Mouse (Mus musculus) ES-E14 (cell line): Measurements from ENCODE around the gene Galns. TPM values are rescaled to one million over a fixed set of nuclear protein-coding genes. Genes with fewer than 3 reads are reported as not detected.
A peak's percentile ranks its signal among the peaks of the same experiment; 100 is the strongest.

ENCODE experiments used
- DNase-seq: peaks from one replicate; pipeline ENCODE4 v3.0.0-alpha.2; 2013; ENCODE audit warnings: low read depth, low spot score
- H3K27ac ChIP-seq: 2 replicates; pipeline ENCODE4 v1.5.1; 2012; ENCODE audit warnings: low read depth, mild to moderate bottlenecking, low read length, moderate library complexity, mixed read lengths; ENCODE audit not compliant: poor library complexity, insufficient read depth, severe bottlenecking
- H3K36me3 ChIP-seq: 2 replicates; pipeline ENCODE4 v1.6.1; 2012; ENCODE audit warnings: mild to moderate bottlenecking, low read length, moderate library complexity, mixed read lengths; ENCODE audit not compliant: control insufficient read depth, poor library complexity, insufficient read depth, severe bottlenecking
- H3K4me1 ChIP-seq, 2 experiments: fragments of 150-350 bp in 1 of 2; sonication (generic) in 1 of 2; 2 replicates each; pipeline ENCODE4 v1.6.1; 2012; ENCODE audit warnings: low read length in 2 of 2, mild to moderate bottlenecking in 1 of 2, mixed read lengths in 1 of 2; ENCODE audit not compliant: control insufficient read depth in 2 of 2, insufficient read depth in 2 of 2, poor library complexity in 1 of 2
- H3K4me3 ChIP-seq, 2 experiments: fragments of 150-350 bp in 1 of 2; sonication (generic) in 1 of 2; 2 replicates each; pipeline ENCODE4 v1.5.1; 2012; ENCODE audit warnings: low read length in 2 of 2, low read depth in 1 of 2, mild to moderate bottlenecking in 1 of 2, mixed read lengths in 1 of 2; ENCODE audit not compliant: insufficient read depth in 1 of 2, poor library complexity in 1 of 2, severe bottlenecking in 1 of 2
- H3K9ac ChIP-seq: 2 replicates; pipeline ENCODE4 v1.6.1; 2012; ENCODE audit warnings: low read depth, mild to moderate bottlenecking, low read length, mixed read lengths; ENCODE audit not compliant: poor library complexity, insufficient read depth, severe bottlenecking
- H3K9me3 ChIP-seq: fragments of 150-350 bp; sonication (generic); 2 replicates; pipeline ENCODE4 v1.6.1; 2012; ENCODE audit warnings: low read depth, mild to moderate bottlenecking, low read length; ENCODE audit not compliant: control insufficient read depth, insufficient read depth
- CHD2 ChIP-seq: IDR thresholded peaks from 2 replicates; pipeline ENCODE4 v1.6.1; 2014; ENCODE audit warnings: mild to moderate bottlenecking, low read depth, low read length, inconsistent platforms
- HCFC1 ChIP-seq: IDR thresholded peaks from 2 replicates; pipeline ENCODE4 v1.6.1; 2012; ENCODE audit warnings: low read length, inconsistent platforms, borderline replicate concordance; ENCODE audit not compliant: insufficient read depth
- MAFK ChIP-seq: IDR thresholded peaks from 2 replicates; pipeline ENCODE4 v1.6.1; 2014; ENCODE audit warnings: mild to moderate bottlenecking, low read depth, low read length, inconsistent platforms; ENCODE audit not compliant: insufficient read depth
- ZC3H11A ChIP-seq: IDR thresholded peaks from 2 replicates; pipeline ENCODE4 v1.6.1; 2012; ENCODE audit warnings: low read depth, mild to moderate bottlenecking, inconsistent platforms, low read length, borderline replicate concordance
- ZNF384 ChIP-seq: IDR thresholded peaks from 2 replicates; pipeline ENCODE4 v1.6.1; 2012; ENCODE audit warnings: low read depth, low read length, inconsistent platforms
- in situ Hi-C, 2 experiments: fragments of 600-800 bp; cut with MboI; formaldehyde crosslinking; loops; one replicate each; pipeline ENCODE4 v1.15.1; 2025; ENCODE audit warnings: low sequenced_read_pairs in 2 of 2, inconsistent platforms in 1 of 2; ENCODE audit not compliant: unreplicated experiment in 2 of 2
- total RNA-seq: library from RNA; depleted of rRNA; stranded (reverse); fragments of 300-350 nt; gene quantifications from 2 replicates; pipeline ENCODE4 v1.2.3, GENCODE M21; 2012

The Galns gene
- total RNA-seq, 1 experiment = 9.2 TPM

- Histone ChIP-seq H3K27ac (peak within 1 kb of the TSS; percentile 95), H3K9ac (peak within 1 kb of the TSS; percentile 100), H3K36me3 (peaks cover 38% of the 10 kb centered on the region), H3K4me1 (peaks cover 7 to 15% of the 10 kb centered on the region in 2 experiments; a peak in 3 of 4 replicates), H3K9me3 (no peaks in the 10 kb centered on the region), H3K4me3 (peak within 1 kb of the TSS; percentile 73 to 99)
- in situ Hi-C loops = no loop called here
- peak; percentile 66; the same call in 1 of the 2 replicates for TF ChIP-seq HCFC1
- TF ChIP-seq ZNF384 = no peak
- peak; percentile 93 for DNase-seq
These were observed 43.7 kb downstream of the Galns start, which contains the start of gene Cdt1 for GRCm38 (mm10) chr8:122567361-122568108. TSS of gene Cdt1 (plus strand) at chr8:122568015.

GRCm38 (mm10) chr8:122566766-122567165 lies 44.5 kb downstream of the Galns start:
- TF ChIP-seq MAFK = no peak
- peak overlapping the region; percentile 87 for H3K9ac ChIP-seq
- peaks cover 31% of the 10 kb centered on the region for H3K36me3 ChIP-seq
- H3K9me3 ChIP-seq = no peaks in the 10 kb centered on the region
- in situ Hi-C loops = no loop called here
- peak overlapping the region; percentile 85 for H3K27ac ChIP-seq
- H3K4me1 ChIP-seq = peaks cover 7 to 10% of the 10 kb centered on the region in 2 experiments; a peak in 3 of 4 replicates
- peak overlapping the region; percentile 41 to 99 for H3K4me3 ChIP-seq
- no peak for DNase-seq

GRCm38 (mm10) chr8:122564363-122565352 lies 46.6 kb downstream of the Galns start:
- Histone ChIP-seq H3K9me3 (no peaks in the 10 kb centered on the region), H3K4me1 (peaks cover 4 to 7% of the 10 kb centered on the region in 2 experiments; a peak in 3 of 4 replicates), H3K27ac (peak overlapping the region; percentile 33), H3K9ac (peak overlapping the region; percentile 78), H3K36me3 (peaks cover 10% of the 10 kb centered on the region), H3K4me3 (peak overlapping the region; percentile 27 to 43; a peak in 3 of 4 replicates)
- in situ Hi-C loops = no loop called here
- no peak for TF ChIP-seq CHD2
- TF ChIP-seq HCFC1 = no peak
- TF ChIP-seq ZC3H11A = no peak
- no peak for TF ChIP-seq ZNF384
- no peak for TF ChIP-seq MAFK
- no peak for DNase-seq

GRCm38 (mm10) chr8:122561199-122561598 lies 50.1 kb downstream of the Galns start:
- in situ Hi-C loops = no loop called here

More at GRCm38 (mm10) chr8:122561199-122561598, 50.1 kb downstream of the Galns start:
- no peak overlapping the region for H3K9ac ChIP-seq
- no peak overlapping the region for H3K4me3 ChIP-seq
- H3K36me3 ChIP-seq = no peaks in the 10 kb centered on the region
- peaks cover 7 to 12% of the 10 kb centered on the region in 2 experiments for H3K4me1 ChIP-seq
- H3K27ac ChIP-seq = no peak overlapping the region
- no peak for DNase-seq
- TF ChIP-seq ZC3H11A (no peak), MAFK (no peak), ZNF384 (no peak), HCFC1 (no peak), CHD2 (no peak)
- no peaks in the 10 kb centered on the region for H3K9me3 ChIP-seq
